Mouse (Mus musculus) brown adipose tissue, adult 24 weeks (tissue): ENCODE measurements around the gene Pls3. TPM values are rescaled to one million over a fixed set of nuclear protein-coding genes. Genes with fewer than 3 reads are reported as not detected.
"Not testable (repeated sequence)": the region's sequence is repeated elsewhere in the genome, so short reads cannot be mapped to it uniquely, and the experiment has no call there.

Experiments used
- H3K27ac ChIP-seq: fragments of 200-500 bp; replicated peaks from 2 replicates; pipeline ENCODE4 v1.5.1; 2012; ENCODE audit warnings: low read depth, mild to moderate bottlenecking, low read length
- H3K4me1 ChIP-seq: fragments of 200-500 bp; 2 replicates; pipeline ENCODE4 v1.6.1; 2012; ENCODE audit warnings: low read length, mixed read lengths; ENCODE audit not compliant: control insufficient read depth, insufficient read depth, insufficient read length
- H3K4me3 ChIP-seq: fragments of 200-500 bp; 2 replicates; pipeline ENCODE4 v1.5.1; 2012; ENCODE audit warnings: low read depth, mild to moderate bottlenecking, low read length, moderate library complexity; ENCODE audit not compliant: insufficient read depth
- polyA plus RNA-seq: library from polyadenylated mRNA; stranded (reverse); fragments of >200 nt; gene quantifications from 2 replicates; pipeline ENCODE4 v1.2.4, GENCODE M21; 2012; ENCODE audit not compliant: missing spikeins, insufficient read depth, insufficient read length

Pls3 gene
- polyA plus RNA-seq, 1 experiment: 33.5 TPM

DNA sequence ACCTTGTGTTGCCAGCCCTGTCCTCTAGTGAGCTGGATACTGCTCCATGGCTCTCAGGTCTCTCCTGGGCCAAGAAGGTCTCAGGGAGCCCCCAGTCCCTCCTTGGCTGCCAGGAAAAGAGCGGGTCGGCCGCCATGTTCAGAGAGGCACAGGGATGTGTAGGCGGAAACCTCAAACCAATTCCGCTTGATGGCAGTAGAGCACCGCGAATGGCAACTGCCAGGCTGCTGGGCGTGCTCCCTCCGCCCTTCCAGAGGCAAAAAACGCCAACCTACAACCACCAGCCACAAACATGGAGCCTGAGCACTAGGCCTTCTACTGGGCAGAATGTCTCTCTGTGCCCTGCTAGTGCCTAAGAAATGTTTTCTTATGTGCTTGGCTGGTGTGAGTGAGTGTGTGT is 125.7 kb downstream of the Pls3 start:
- H3K27ac ChIP-seq, H3K4me1 ChIP-seq, H3K4me3 ChIP-seq: not testable (repeated sequence)

DNA sequence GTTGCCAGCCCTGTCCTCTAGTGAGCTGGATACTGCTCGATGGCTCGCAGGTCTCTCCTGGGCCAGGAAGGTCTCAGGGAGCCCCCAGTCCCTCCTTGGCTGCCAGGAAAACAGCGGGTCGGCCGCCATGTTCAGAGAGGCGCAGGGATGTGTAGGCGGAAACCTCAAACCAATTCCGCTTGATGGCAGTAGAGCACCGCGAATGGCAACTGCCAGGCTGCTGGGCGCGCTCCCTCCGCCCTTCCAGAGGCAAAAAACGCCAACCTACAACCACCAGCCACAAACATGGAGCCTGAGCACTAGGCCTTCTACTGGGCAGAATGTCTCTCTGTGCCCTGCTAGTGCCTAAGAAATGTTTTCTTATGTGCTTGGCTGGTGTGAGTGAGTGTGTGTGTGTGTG is 130.5 kb downstream of the Pls3 start:
- H3K4me3 ChIP-seq, H3K27ac ChIP-seq, H3K4me1 ChIP-seq: not testable (repeated sequence)

DNA sequence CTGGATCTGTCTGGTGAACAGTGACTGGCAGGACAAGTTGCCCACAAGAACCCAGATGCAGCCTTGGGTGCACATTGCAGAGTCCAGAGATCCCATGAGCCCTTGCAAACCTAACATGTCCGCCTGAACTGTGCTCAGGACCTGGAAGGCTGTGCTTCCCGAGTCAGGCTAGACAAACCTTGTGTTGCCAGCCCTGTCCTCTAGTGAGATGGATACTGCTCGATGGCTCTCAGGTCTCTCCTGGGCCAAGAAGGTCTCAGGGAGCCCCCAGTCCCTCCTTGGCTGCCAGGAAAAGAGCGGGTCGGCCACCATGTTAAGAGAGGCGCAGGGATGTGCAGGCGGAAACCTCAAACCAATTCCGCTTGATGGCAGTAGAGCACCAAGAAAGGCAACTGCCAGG is 135.5 kb downstream of the Pls3 start:
- H3K27ac ChIP-seq, H3K4me1 ChIP-seq, H3K4me3 ChIP-seq: not testable (repeated sequence)
